Mouse (Mus musculus) olfactory bulb, adult 2 months (tissue): ENCODE data around the gene Arl1.

Experiments
- CTCF ChIP-seq: fragments of 200-500 bp; IDR thresholded peaks from 2 replicates; pipeline ENCODE4 v1.5.1; 2012; ENCODE audit warnings: low read depth, mild to moderate bottlenecking, low read length, moderate library complexity; ENCODE audit not compliant: insufficient read depth
- POLR2A ChIP-seq: fragments of 200-500 bp; IDR thresholded peaks from 2 replicates; pipeline ENCODE4 v1.6.1; 2012; ENCODE audit warnings: mild to moderate bottlenecking, low read depth, low read length, moderate library complexity; ENCODE audit not compliant: insufficient read depth

- TF ChIP-seq CTCF: no peak
- no peak for TF ChIP-seq POLR2A
Measured at GRCm38 (mm10) chr10:88684925-88685324, 45.7 kb upstream of the Arl1 start, which contains the start of gene Spic.
